Mouse (Mus musculus) hindlimb bud, embryonic 11.5 days (tissue): ENCODE results near the gene Myl9.

Experiments used
- DNase-seq: peaks from one replicate; pipeline ENCODE4 v3.0.0-alpha.2; 2012; ENCODE audit warnings: low read depth, low spot score; ENCODE audit errors: extremely low spot score

Myl9 gene

GRCm38 (mm10) chr2:156764022-156764421 is 11.2 kb upstream of the Myl9 start:
- DNase-seq, result no peak

- no peak for DNase-seq
Observed at GRCm38 (mm10) chr2:156764747-156765146, 10.5 kb upstream of the Myl9 start.

GRCm38 (mm10) chr2:156765593-156765992 is 9.6 kb upstream of the Myl9 start:
- no peak for DNase-seq

GRCm38 (mm10) chr2:156766227-156767019 is 8.8 kb upstream of the Myl9 start:
- no peak for DNase-seq

DNA sequence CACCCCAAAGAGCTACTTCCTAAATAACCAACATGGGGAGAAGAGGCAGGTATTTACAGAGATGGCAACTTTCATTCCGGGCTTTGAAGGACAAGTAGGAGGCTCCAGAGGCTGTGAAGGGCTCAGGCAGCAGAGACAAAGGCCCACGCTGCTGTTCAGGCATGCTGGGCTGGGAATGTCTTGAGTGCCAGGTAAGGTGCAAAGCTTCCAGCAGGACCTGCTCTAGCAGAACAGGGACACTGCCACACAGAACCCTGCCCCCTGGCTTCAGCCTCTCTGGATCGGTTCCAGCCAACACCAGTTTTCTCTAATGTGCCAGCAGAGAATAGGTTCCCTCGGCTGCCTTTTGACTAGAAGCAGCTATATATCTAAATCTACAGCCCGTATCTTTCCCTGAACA is 8.1 kb upstream of the Myl9 start:
- no peak for DNase-seq

DNA sequence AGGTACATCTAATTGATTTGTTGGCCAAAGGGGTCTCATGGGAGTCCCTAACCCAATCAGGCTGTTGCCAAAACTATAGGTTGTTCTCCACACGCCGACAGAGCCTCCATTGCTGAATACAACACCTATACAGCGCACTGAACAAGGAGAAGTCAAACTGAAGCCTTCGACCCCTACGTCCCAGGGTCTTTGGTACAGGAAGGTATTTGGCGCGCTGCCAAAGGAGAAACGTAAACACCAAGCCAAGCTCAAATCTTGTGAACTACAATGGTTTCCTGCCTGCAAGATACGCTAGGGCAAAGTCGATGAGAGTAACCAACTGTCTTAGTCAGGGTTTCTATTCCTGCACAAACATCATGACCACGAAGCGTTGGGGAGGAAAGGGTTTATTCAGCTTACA is 5.9 kb upstream of the Myl9 start:
- DNase-seq, result no peak

- DNase-seq, result no peak
Observed at GRCm38 (mm10) chr2:156773470-156773869, 1.8 kb upstream of the Myl9 start.

- no peak for DNase-seq
Observed at GRCm38 (mm10) chr2:156774035-156774737, 1.0 kb upstream of the Myl9 start.

- no peak for DNase-seq
Observed at GRCm38 (mm10) chr2:156775455-156776435, 525 bp downstream of the Myl9 start.

DNA sequence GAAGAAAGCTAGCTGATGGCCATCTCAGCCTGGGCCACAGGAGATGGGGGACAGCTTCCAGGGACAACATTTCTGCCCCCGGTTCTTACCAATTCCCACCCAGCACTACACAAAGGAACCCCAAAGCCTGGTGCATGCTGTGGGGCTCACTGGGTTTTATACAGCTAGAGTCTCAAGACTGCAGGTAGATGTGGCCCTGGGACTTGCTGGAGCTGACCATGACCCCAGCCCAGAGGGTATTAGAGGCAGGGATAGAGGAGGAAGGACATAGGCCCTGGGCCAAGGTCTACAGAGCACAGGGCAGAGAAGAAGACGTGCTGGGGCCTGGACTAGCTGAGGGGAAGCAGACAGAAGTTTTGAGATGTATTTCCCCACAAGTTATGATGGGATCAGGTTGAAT is 1.7 kb downstream of the Myl9 start:
- no peak for DNase-seq

DNA sequence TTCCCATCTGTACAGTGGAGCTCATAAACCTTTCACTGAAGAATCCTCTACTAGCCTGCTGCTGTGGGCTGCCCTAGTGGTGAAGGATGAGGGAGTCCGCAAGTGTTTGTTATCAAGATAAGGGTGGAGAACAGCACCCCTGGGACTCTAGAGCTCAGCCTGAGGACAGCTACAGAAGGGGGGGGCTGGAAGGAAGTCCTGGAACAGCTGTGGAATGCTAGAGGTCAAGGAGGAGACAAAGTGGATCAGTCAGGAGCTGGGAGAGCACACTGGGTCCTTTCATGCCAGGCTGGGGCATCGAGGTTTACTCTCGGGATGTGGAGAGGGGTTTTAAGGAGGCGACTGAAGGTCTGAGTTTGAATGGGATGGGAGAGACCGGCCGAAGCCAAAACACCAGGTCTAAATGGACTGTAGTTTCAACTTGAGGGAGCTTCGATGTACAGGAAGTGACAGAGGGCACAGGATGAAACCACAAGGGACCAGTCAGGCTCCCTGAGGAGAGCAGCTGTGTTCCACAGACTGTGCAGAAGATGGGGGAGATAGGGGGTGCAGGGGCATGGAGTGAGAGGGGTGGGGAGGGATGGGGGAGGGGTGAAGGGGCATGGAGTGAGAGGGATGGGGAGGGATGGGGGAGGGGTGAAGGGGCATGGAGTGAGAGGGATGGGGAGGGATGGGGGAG is 2.2 kb downstream of the Myl9 start:
- DNase-seq, result no peak

DNA sequence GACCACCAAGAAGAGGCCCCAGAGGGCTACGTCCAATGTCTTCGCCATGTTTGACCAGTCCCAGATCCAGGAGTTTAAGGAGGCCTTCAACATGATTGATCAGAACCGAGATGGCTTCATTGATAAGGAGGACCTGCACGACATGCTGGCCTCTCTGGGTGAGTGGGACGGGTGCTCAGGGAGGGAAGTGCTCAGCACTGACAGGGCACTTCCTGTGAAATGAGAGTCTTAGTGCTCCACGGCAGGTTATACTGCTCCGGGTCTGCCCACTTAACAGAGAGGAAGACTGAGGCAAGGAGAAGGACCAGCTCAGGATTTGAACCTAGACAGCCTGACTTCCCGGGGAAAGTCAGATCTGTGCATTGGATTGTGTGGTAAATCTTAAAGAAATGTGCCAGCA is 3.4 kb downstream of the Myl9 start:
- no peak for DNase-seq

DNA sequence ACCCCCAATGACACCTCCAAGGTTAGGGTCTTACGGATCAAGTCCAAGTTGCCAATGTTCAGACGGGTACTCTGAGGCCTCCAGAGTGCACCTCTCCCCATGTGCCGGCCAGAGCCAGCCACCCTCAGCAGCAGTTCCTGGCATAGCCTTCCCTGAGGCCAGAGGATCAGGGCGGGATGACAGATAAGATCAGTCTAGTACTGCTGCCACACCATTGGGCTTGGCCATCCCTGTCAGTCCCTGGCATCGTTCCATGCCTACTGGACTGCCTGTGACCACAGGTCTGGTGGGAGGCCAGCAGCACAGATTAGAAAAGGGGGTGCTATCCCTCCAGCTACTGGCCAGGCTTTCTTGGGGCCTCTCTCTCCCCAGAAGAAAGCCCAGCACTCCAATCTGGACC is 3.8 kb downstream of the Myl9 start:
- DNase-seq, result no peak

GRCm38 (mm10) chr2:156779488-156779887 is 4.3 kb downstream of the Myl9 start:
- DNase-seq, result no peak

GRCm38 (mm10) chr2:156780129-156780528 is 4.9 kb downstream of the Myl9 start:
- DNase-seq, result no peak

DNA sequence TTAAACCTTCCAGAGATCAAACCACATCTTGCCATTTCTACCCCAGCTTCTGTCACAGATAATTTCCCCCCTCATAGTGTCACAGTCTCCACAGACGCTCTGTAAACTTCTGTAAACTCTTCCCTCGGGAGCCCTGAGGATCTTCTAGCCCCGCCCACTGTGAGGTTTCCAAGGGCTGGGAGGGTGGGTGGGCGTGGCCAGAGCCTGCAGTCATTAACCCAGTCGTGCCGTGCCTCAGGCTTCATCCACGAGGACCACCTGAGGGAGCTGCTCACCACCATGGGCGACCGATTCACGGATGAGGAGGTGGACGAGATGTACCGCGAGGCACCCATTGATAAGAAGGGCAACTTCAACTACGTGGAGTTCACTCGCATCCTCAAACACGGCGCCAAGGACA is 5.5 kb downstream of the Myl9 start:
- no peak for DNase-seq

- no peak for DNase-seq
Observed at GRCm38 (mm10) chr2:156781281-156781680, 6.1 kb downstream of the Myl9 start.

DNA sequence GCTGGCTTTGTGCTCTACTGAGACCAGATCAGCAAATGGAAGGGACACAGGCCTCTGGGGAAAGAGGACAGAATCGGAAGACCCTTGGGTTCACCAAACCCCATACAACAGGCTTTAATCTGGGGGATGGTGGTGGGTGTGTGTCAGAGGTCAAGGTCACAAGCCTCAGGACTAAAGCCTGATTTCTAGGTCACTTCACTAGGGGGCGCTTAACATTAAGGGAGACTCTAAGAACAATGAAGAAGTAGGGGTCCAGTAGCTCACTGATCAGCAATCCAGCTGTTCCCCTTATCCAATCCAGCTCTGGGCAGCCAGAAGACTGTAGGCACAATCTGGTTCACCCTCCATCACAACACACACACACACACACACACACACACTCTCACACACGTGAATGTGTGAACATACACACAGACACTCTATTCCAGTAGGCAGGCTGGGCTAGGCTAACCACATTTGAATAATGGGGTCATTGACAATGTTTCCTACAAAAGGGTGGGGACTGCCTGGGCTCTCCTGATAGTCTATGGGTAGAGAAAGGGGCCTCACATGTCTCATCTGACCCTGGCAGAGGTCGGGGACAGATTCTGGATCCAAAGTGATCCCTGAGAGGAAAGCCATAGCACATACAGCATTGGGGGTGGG is 6.7 kb downstream of the Myl9 start:
- no peak for DNase-seq

GRCm38 (mm10) chr2:156782481-156783348 is 7.5 kb downstream of the Myl9 start:
- DNase-seq, result no peak
